Mouse (Mus musculus) myocyte (in vitro differentiated cells): ENCODE results near the gene Tshz2.

ENCODE experiments used
- CEBPB ChIP-seq: IDR thresholded peaks from 2 replicates; pipeline ENCODE4 v1.6.1; 2011; ENCODE audit warnings: mild to moderate bottlenecking, moderate library complexity; ENCODE audit not compliant: poor library complexity, insufficient read depth, severe bottlenecking
- MAX ChIP-seq: IDR thresholded peaks from one replicate; pipeline ENCODE4 v1.6.1; 2011; ENCODE audit warnings: low read depth, mild to moderate bottlenecking, control low read depth
- MYOD1 ChIP-seq, 3 experiments: IDR thresholded peaks; one replicate each; pipeline ENCODE4 v1.6.1; 2011; ENCODE audit warnings: control low read depth in 2 of 3, low read depth in 2 of 3, mild to moderate bottlenecking in 2 of 3, moderate library complexity in 1 of 3; ENCODE audit not compliant: insufficient read length in 2 of 3, control insufficient read depth in 1 of 3
- POLR2A ChIP-seq: IDR thresholded peaks from one replicate; pipeline ENCODE4 v1.6.1; 2011; ENCODE audit warnings: low read depth, mild to moderate bottlenecking, control low read depth, moderate library complexity; ENCODE audit not compliant: insufficient read length

DNA sequence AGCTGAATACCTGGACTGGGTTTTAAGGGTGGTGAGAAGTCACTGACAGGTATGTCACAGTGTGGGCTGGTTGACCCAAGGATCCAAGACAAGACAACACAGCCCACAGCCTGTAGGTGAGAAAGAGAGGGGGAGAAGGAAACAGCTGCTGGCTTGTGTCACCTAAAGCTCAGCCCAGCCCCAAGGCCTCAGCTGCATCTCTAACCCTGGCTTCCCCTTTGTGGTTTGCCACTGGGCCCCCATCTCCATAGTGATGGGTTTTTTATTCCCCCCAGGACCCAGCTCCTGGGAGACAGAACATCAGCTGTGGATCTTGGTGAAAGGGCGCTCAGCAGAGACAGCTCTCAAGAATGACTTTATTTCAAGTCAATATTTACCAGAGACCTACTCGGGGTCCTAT, 57.2 kb downstream of the Tshz2 start:
- no peak for TF ChIP-seq MAX
- TF ChIP-seq POLR2A: no peak
- TF ChIP-seq CEBPB: no peak
- no peak for TF ChIP-seq MYOD1 (IDR thresholded peaks at IDR 0.05; ENCODE audit: control insufficient read depth in 1 of 3, insufficient read length in 2 of 3, low read depth in 2 of 3)
